Mouse (Mus musculus) forebrain, embryonic 12.5 days (tissue): ENCODE measurements around the gene Tac2. TPM values are rescaled to one million over a fixed set of nuclear protein-coding genes. Genes with fewer than 3 reads are reported as not detected.
A peak's percentile ranks its signal among the peaks of the same experiment; 100 is the strongest.

ENCODE experiments used
- ATAC-seq: fragments of 200-750 bp; cut with Nextera tagmentation; 2 replicates; pipeline ENCODE4 v1.8.0; 2017; ENCODE audit warnings: moderate TSS enrichment; ENCODE audit not compliant: low FRiP score
- H3K27ac ChIP-seq: fragments of 300-500 bp; sonication (generic); 2 replicates; pipeline ENCODE4 v1.5.1; 2016; ENCODE audit warnings: mild to moderate bottlenecking
- H3K27me3 ChIP-seq: fragments of 300-500 bp; sonication (generic); 2 replicates; pipeline ENCODE4 v1.6.1; 2016; ENCODE audit warnings: mild to moderate bottlenecking
- H3K36me3 ChIP-seq: fragments of 300-500 bp; sonication (generic); replicated peaks from 2 replicates; pipeline ENCODE4 v1.6.1; 2016; ENCODE audit warnings: mild to moderate bottlenecking
- H3K4me1 ChIP-seq: fragments of 300-500 bp; sonication (generic); 2 replicates; pipeline ENCODE4 v1.6.1; 2016
- H3K4me2 ChIP-seq: fragments of 300-500 bp; sonication (generic); 2 replicates; pipeline ENCODE4 v1.6.1; 2016; ENCODE audit warnings: mild to moderate bottlenecking, moderate library complexity
- H3K4me3 ChIP-seq: fragments of 300-500 bp; sonication (generic); replicated peaks from 2 replicates; pipeline ENCODE4 v1.5.1; 2016; ENCODE audit warnings: mild to moderate bottlenecking
- H3K9ac ChIP-seq: fragments of 300-500 bp; sonication (generic); 2 replicates; pipeline ENCODE4 v1.6.1; 2016; ENCODE audit warnings: mild to moderate bottlenecking
- H3K9me3 ChIP-seq: fragments of 300-500 bp; sonication (generic); 2 replicates; pipeline ENCODE4 v1.6.1; 2016
- WGBS: fragments of 180-500 bp; shearing (Covaris S2); methylation state at CpG from one replicate; pipeline ENCODE4 v1.1.7; 2016; 5-methylcytosine and 5-hydroxymethylcytosine counted together
- polyA plus RNA-seq: library from polyadenylated mRNA; unstranded; fragments of >200 nt; fragmentation: Nextera tagmentation; extraction: Ambion mirVana; gene quantifications from 2 replicates; pipeline ENCODE4 v1.2.1, GENCODE M21; 2016

The Tac2 gene
- polyA plus RNA-seq, 1 experiment from 2014 or later: not detected

GRCm38 (mm10) chr10:127698966-127699365 is 25.3 kb upstream of the Tac2 start:
- Histone ChIP-seq H3K9ac (no peak overlapping the region), H3K4me3 (no peak overlapping the region), H3K27ac (no peak overlapping the region), H3K27me3 (no peaks in the 10 kb centered on the region), H3K4me1 (no peaks in the 10 kb centered on the region), H3K9me3 (no peaks in the 10 kb centered on the region), H3K4me2 (no peak overlapping the region), H3K36me3 (peaks cover 43% of the 10 kb centered on the region)
- WGBS: 95% methylated on average over 7 of the region's 7 CpGs
- no peak for ATAC-seq

- Histone ChIP-seq H3K27me3 (no peaks in the 10 kb centered on the region), H3K9me3 (no peaks in the 10 kb centered on the region), H3K4me3 (no peak overlapping the region), H3K27ac (no peak overlapping the region), H3K4me2 (no peak overlapping the region), H3K4me1 (no peaks in the 10 kb centered on the region), H3K36me3 (peaks cover 12% of the 10 kb centered on the region), H3K9ac (no peak overlapping the region)
- ATAC-seq: no peak
- WGBS: 58% methylated on average over 4 of the region's 4 CpGs
Observed at GRCm38 (mm10) chr10:127703299-127703698, 21.0 kb upstream of the Tac2 start.

GRCm38 (mm10) chr10:127704293-127704692 is 20.0 kb upstream of the Tac2 start:
- no peak overlapping the region for H3K27ac ChIP-seq
- no peak for ATAC-seq
- no peak overlapping the region for H3K4me2 ChIP-seq
- H3K4me3 ChIP-seq: no peak overlapping the region
- H3K27me3 ChIP-seq: no peaks in the 10 kb centered on the region
- 70% methylated on average over 2 of the region's 2 CpGs for WGBS
- no peaks in the 10 kb centered on the region for H3K4me1 ChIP-seq
- H3K36me3 ChIP-seq: peaks cover 4% of the 10 kb centered on the region; the same call in 1 of the 2 replicates
- H3K9ac ChIP-seq: no peak overlapping the region
- no peaks in the 10 kb centered on the region for H3K9me3 ChIP-seq

GRCm38 (mm10) chr10:127704766-127705220 is 19.5 kb upstream of the Tac2 start, which contains the start of gene Myo1a:
Myo1a (plus strand) TSS chr10:127705170.
- Histone ChIP-seq H3K4me1 (no peaks in the 10 kb centered on the region), H3K4me2 (no peak within 1 kb of the TSS), H3K27me3 (no peaks in the 10 kb centered on the region), H3K9me3 (no peaks in the 10 kb centered on the region), H3K4me3 (no peak within 1 kb of the TSS), H3K9ac (no peak within 1 kb of the TSS), H3K36me3 (0 out of 2 replicates have a peak, but pooled peaks cover 4% of the 10 kb centered on the region), H3K27ac (no peak within 1 kb of the TSS)
- 79% methylated on average over 2 of the region's 2 CpGs for WGBS
- ATAC-seq: no peak

- 96% methylated on average over 4 of the region's 4 CpGs for WGBS
- H3K36me3 ChIP-seq: no peaks in the 10 kb centered on the region
- no peaks in the 10 kb centered on the region for H3K9me3 ChIP-seq
- no peaks in the 10 kb centered on the region for H3K4me1 ChIP-seq
- ATAC-seq: no peak
- H3K9ac ChIP-seq: no peak overlapping the region
- no peak overlapping the region for H3K4me3 ChIP-seq
- no peak overlapping the region for H3K27ac ChIP-seq
- H3K27me3 ChIP-seq: no peaks in the 10 kb centered on the region
- H3K4me2 ChIP-seq: no peak overlapping the region
Observed at GRCm38 (mm10) chr10:127705783-127706182, 18.5 kb upstream of the Tac2 start.

- no peaks in the 10 kb centered on the region for H3K9me3 ChIP-seq
- H3K27ac ChIP-seq: no peak overlapping the region
- H3K4me3 ChIP-seq: no peak overlapping the region
- ATAC-seq: no peak
- WGBS: 93% methylated on average over 7 of the region's 7 CpGs
- no peaks in the 10 kb centered on the region for H3K36me3 ChIP-seq
- no peaks in the 10 kb centered on the region for H3K4me1 ChIP-seq
- no peak overlapping the region for H3K9ac ChIP-seq
- H3K4me2 ChIP-seq: no peak overlapping the region
- H3K27me3 ChIP-seq: no peaks in the 10 kb centered on the region
Observed at GRCm38 (mm10) chr10:127707721-127708120, 16.6 kb upstream of the Tac2 start.

- 83% methylated on average over 3 of the region's 3 CpGs for WGBS
- Histone ChIP-seq H3K4me2 (no peak overlapping the region), H3K36me3 (no peaks in the 10 kb centered on the region), H3K27ac (no peak overlapping the region), H3K4me3 (no peak overlapping the region), H3K9me3 (no peaks in the 10 kb centered on the region), H3K4me1 (no peaks in the 10 kb centered on the region), H3K27me3 (no peaks in the 10 kb centered on the region), H3K9ac (no peak overlapping the region; the same call in 1 of the 2 replicates)
- ATAC-seq: no peak
Observed at GRCm38 (mm10) chr10:127708850-127709370, 15.4 kb upstream of the Tac2 start.

GRCm38 (mm10) chr10:127710331-127710730 is 13.9 kb upstream of the Tac2 start:
- Histone ChIP-seq H3K4me3 (no peak overlapping the region), H3K9ac (no peak overlapping the region), H3K4me1 (no peaks in the 10 kb centered on the region), H3K36me3 (no peaks in the 10 kb centered on the region), H3K27ac (no peak overlapping the region), H3K9me3 (no peaks in the 10 kb centered on the region), H3K27me3 (no peaks in the 10 kb centered on the region), H3K4me2 (no peak overlapping the region)
- ATAC-seq: no peak
- WGBS: 89% methylated on average over 13 of the region's 13 CpGs

GRCm38 (mm10) chr10:127712736-127713135 is 11.5 kb upstream of the Tac2 start:
- no peaks in the 10 kb centered on the region for H3K36me3 ChIP-seq
- ATAC-seq: no peak
- no peak overlapping the region for H3K4me3 ChIP-seq
- WGBS: 79% methylated on average over 6 of the region's 6 CpGs
- H3K4me1 ChIP-seq: no peaks in the 10 kb centered on the region
- no peaks in the 10 kb centered on the region for H3K9me3 ChIP-seq
- no peak overlapping the region for H3K4me2 ChIP-seq
- no peaks in the 10 kb centered on the region for H3K27me3 ChIP-seq
- H3K9ac ChIP-seq: no peak overlapping the region
- no peak overlapping the region for H3K27ac ChIP-seq

GRCm38 (mm10) chr10:127721671-127722418 is 2.4 kb upstream of the Tac2 start:
- 16% methylated on average over 20 of the region's 20 CpGs for WGBS
- peak overlapping the region; percentile 36 for H3K4me2 ChIP-seq
- H3K4me1 ChIP-seq: peaks cover 31% of the 10 kb centered on the region
- H3K27ac ChIP-seq: 0 out of 2 replicates have a peak overlapping the region, but pooled peaks have one; percentile 43
- peak; percentile 62; the same call in 1 of the 2 replicates for ATAC-seq
- H3K27me3 ChIP-seq: peaks cover 64% of the 10 kb centered on the region
- H3K9me3 ChIP-seq: no peaks in the 10 kb centered on the region
- H3K36me3 ChIP-seq: no peaks in the 10 kb centered on the region
- peak overlapping the region; percentile 13; the same call in 1 of the 2 replicates for H3K4me3 ChIP-seq
- peak overlapping the region; percentile 29; the same call in 1 of the 2 replicates for H3K9ac ChIP-seq

GRCm38 (mm10) chr10:127725136-127725535 is 858 bp downstream of the Tac2 start:
- Histone ChIP-seq H3K27ac (no peak overlapping the region), H3K27me3 (peaks cover 84% of the 10 kb centered on the region), H3K9ac (no peak overlapping the region), H3K4me3 (no peak overlapping the region), H3K9me3 (no peaks in the 10 kb centered on the region), H3K4me2 (no peak overlapping the region), H3K4me1 (peaks cover 31% of the 10 kb centered on the region), H3K36me3 (no peaks in the 10 kb centered on the region)
- 68% methylated on average over 4 of the region's 4 CpGs for WGBS
- ATAC-seq: no peak

- Histone ChIP-seq H3K9me3 (no peaks in the 10 kb centered on the region), H3K27me3 (peaks cover 85% of the 10 kb centered on the region), H3K4me2 (no peak overlapping the region), H3K27ac (no peak overlapping the region), H3K36me3 (no peaks in the 10 kb centered on the region), H3K4me1 (peaks cover 14% of the 10 kb centered on the region), H3K9ac (no peak overlapping the region), H3K4me3 (no peak overlapping the region)
- ATAC-seq: no peak
- 80% methylated on average over 8 of the region's 8 CpGs for WGBS
Observed at GRCm38 (mm10) chr10:127728437-127728836, 4.2 kb downstream of the Tac2 start.
